Mouse (Mus musculus) layer of hippocampus, adult 9-10 months (tissue): ENCODE results near the gene Rtn2.

ENCODE experiments used
- DNase-seq: peaks from one replicate; pipeline ENCODE4 v3.0.0; 2022; ENCODE audit warnings: low spot score

The Rtn2 gene

GRCm38 (mm10) chr7:19302264-19303045 is 20.0 kb downstream of the Rtn2 start:
- no peak for DNase-seq

- no peak for DNase-seq
Observed at GRCm38 (mm10) chr7:19303046-19303305, 20.6 kb downstream of the Rtn2 start.

- DNase-seq: no peak
Observed at GRCm38 (mm10) chr7:19303770-19304169, 21.3 kb downstream of the Rtn2 start.

GRCm38 (mm10) chr7:19304501-19305412 is 22.3 kb downstream of the Rtn2 start:
- DNase-seq: no peak

- DNase-seq: no peak
Observed at GRCm38 (mm10) chr7:19305413-19305735, 22.9 kb downstream of the Rtn2 start.

- no peak for DNase-seq
Observed at GRCm38 (mm10) chr7:19305796-19306765, 23.7 kb downstream of the Rtn2 start.

- DNase-seq: no peak
Observed at GRCm38 (mm10) chr7:19306819-19307738, 24.7 kb downstream of the Rtn2 start.

- DNase-seq: no peak
Observed at GRCm38 (mm10) chr7:19307739-19308453, 25.5 kb downstream of the Rtn2 start.

- peak; percentile 87 for DNase-seq
Observed at GRCm38 (mm10) chr7:19308454-19309277, 26.2 kb downstream of the Rtn2 start.

- DNase-seq: no peak
Observed at GRCm38 (mm10) chr7:19309278-19309883, 27.0 kb downstream of the Rtn2 start.

- DNase-seq: peak; percentile 92
Observed at GRCm38 (mm10) chr7:19309884-19310641, 27.6 kb downstream of the Rtn2 start, which contains the start of gene Fosb. Gene Fosb (minus strand): TSS chr7:19310051.

- no peak for DNase-seq
Observed at GRCm38 (mm10) chr7:19311991-19312390, 29.6 kb downstream of the Rtn2 start.

GRCm38 (mm10) chr7:19314033-19314432 is 31.6 kb downstream of the Rtn2 start:
- DNase-seq: no peak

GRCm38 (mm10) chr7:19316451-19317161 is 34.2 kb downstream of the Rtn2 start:
- DNase-seq: no peak

GRCm38 (mm10) chr7:19318201-19318600 is 35.8 kb downstream of the Rtn2 start:
- no peak for DNase-seq

- DNase-seq: no peak
Observed at GRCm38 (mm10) chr7:19318676-19319075, 36.3 kb downstream of the Rtn2 start.

GRCm38 (mm10) chr7:19319458-19319857 is 37.0 kb downstream of the Rtn2 start:
- DNase-seq: no peak

- DNase-seq: no peak
Observed at GRCm38 (mm10) chr7:19319906-19320305, 37.5 kb downstream of the Rtn2 start.
